In the genomic region with DNA sequence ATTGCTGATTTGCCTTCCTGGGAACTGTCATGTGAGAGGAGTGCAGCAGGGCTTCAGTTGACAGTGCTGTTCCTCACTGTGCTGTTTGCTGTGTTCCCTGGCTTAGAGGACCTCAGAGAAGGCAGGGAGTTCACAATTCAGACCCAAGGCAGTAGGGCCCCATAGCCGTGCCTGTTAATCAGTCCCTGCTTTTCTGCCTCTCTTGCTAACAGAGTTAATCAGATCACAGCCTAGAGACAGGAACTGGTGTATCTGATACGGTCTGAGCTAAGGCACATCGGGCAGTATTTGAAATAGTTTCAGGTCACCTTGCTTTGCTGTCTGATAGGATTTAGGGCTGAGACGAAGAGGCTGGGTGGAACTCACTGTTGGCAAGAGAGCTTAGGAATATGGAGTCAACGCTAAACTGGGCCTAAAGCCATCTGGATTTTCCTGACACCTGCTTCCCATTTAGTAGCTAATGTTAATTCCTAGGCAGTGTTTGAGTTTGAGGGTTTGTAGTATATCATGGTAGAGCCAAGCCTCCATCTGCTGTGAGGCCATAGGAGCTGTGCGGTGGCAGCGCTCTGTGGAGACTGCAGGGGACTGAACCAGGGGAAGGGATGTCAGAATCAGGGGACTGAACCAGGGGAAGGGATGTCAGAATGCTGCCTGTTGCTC, we compare ENCODE assay signal across 9 mouse cellular contexts. TPM values are rescaled to one million over a fixed set of nuclear protein-coding genes. Genes with fewer than 3 reads are reported as not detected.
DNase-seq lines count a peak whose midpoint lies in the region; ATAC-seq lines count a peak whose summit lies in the region.
"Had no signal": no experiment of that assay in that cellular context is flagged by ENCODE, and none has a peak within 500 bp of the region (broad histone marks: within the 10 kb centered on the region; RNA-seq: fewer than 3 reads in every experiment).

No protein-coding gene starts in this region.

- H3K4me1 ChIP-seq in kidney, embryonic 15.5 days: peaks cover 24% of the 10 kb centered on the region
- H3K4me1 ChIP-seq in hindbrain, embryonic 15.5 days (replicated peaks): peaks cover 27% of the 10 kb centered on the region
- peaks cover 18% of the 10 kb centered on the region for H3K4me1 ChIP-seq in midbrain, embryonic 15.5 days

- peak overlapping the region; percentile 18; the same call in 1 of the 2 replicates for H3K27ac ChIP-seq in kidney, embryonic 15.5 days
- peak overlapping the region; percentile 20; the same call in 1 of the 2 replicates for H3K27ac ChIP-seq in hindbrain, embryonic 15.5 days (replicated peaks)
- H3K27ac ChIP-seq in midbrain, embryonic 15.5 days: peak overlapping the region; percentile 43; the same call in 1 of the 2 replicates

- no peak overlapping the region for H3K4me3 ChIP-seq in kidney, embryonic 15.5 days (replicated peaks)
- H3K4me3 ChIP-seq in hindbrain, embryonic 15.5 days: no peak overlapping the region
- no peak overlapping the region for H3K4me3 ChIP-seq in midbrain, embryonic 15.5 days

- 54% methylated on average over 7 of the region's 7 CpGs for WGBS in kidney, embryonic 15.5 days
- whole genome bisulfite sequencing in hindbrain, embryonic 15.5 days: 59% methylated on average over 7 of the region's 7 CpGs
- WGBS in midbrain, embryonic 15.5 days: 56% methylated on average over 7 of the region's 7 CpGs

- H3K9ac ChIP-seq in kidney, embryonic 15.5 days: no peak overlapping the region
- no peak overlapping the region for H3K9ac ChIP-seq in hindbrain, embryonic 15.5 days
- H3K9ac ChIP-seq in midbrain, embryonic 15.5 days: no peak overlapping the region

- no peaks in the 10 kb centered on the region for H3K9me3 ChIP-seq in kidney, embryonic 15.5 days (replicated peaks)
- no peaks in the 10 kb centered on the region for H3K9me3 ChIP-seq in hindbrain, embryonic 15.5 days
- H3K9me3 ChIP-seq in midbrain, embryonic 15.5 days: no peaks in the 10 kb centered on the region

- no peak overlapping the region for H3K4me2 ChIP-seq in kidney, embryonic 15.5 days
- no peak overlapping the region for H3K4me2 ChIP-seq in hindbrain, embryonic 15.5 days
- no peak overlapping the region for H3K4me2 ChIP-seq in midbrain, embryonic 15.5 days

- no peaks in the 10 kb centered on the region for H3K27me3 ChIP-seq in kidney, embryonic 15.5 days
- no peaks in the 10 kb centered on the region for H3K27me3 ChIP-seq in hindbrain, embryonic 15.5 days
- H3K27me3 ChIP-seq in midbrain, embryonic 15.5 days (replicated peaks): no peaks in the 10 kb centered on the region

- DNase-seq in kidney, postnatal 14 days: no peak
- peak; percentile 79 for DNase-seq in cerebellum, adult 9-10 months
- no peak for DNase-seq in B cell, adult 2 months
- DNase-seq in kidney, postnatal 10 days: no peak
- DNase-seq: kidney, adult 18-20 months had no signal

- peaks cover 7% of the 10 kb centered on the region; the same call in 1 of the 2 replicates for H3K36me3 ChIP-seq in kidney, embryonic 15.5 days
- peaks cover 4% of the 10 kb centered on the region; the same call in 1 of the 2 replicates for H3K36me3 ChIP-seq in hindbrain, embryonic 15.5 days
- H3K36me3 ChIP-seq in midbrain, embryonic 15.5 days (replicated peaks): no peaks in the 10 kb centered on the region

- no peak for ATAC-seq in kidney, embryonic 15.5 days (replicated peaks; ENCODE audit: low FRiP score)
- ATAC-seq in hindbrain, embryonic 15.5 days (ENCODE audit: low FRiP score, low read depth): peak; percentile 35; the same call in 1 of the 2 replicates
- ATAC-seq in midbrain, embryonic 15.5 days (replicated peaks): no peak
- ATAC-seq in inflammation-experienced regulatory T-cells, adult 6 months: no peak

RNA-seq across cellular contexts. Expression of gene Gna13, which starts 14.0 kb away (rescaled TPM):
- 20.8 and 21.5 TPM in 2 replicates for polyA plus RNA-seq in kidney, embryonic 15.5 days (2015; fragmentation: Nextera tagmentation; extraction: Ambion mirVana)
- 19.4 and 19.9 TPM in 2 replicates for polyA plus RNA-seq in hindbrain, embryonic 15.5 days (2015; fragmentation: Nextera tagmentation; extraction: Ambion mirVana)
- polyA plus RNA-seq in midbrain, embryonic 15.5 days (2015; fragmentation: Nextera tagmentation; extraction: Ambion mirVana): 17.3 and 17.4 TPM in 2 replicates
- polyA plus RNA-seq in inflammation-experienced regulatory T-cells, adult 6 months (2017; shearing (Covaris generic)): 10 to 100 TPM; 57.3 to 78.9 (median 61.4) TPM

RNA-seq across cellular contexts. Expression of gene 9930022D16Rik, which starts 37.1 kb away (rescaled TPM):
- not detected in 2 replicates for polyA plus RNA-seq in kidney, embryonic 15.5 days (2015; fragmentation: Nextera tagmentation; extraction: Ambion mirVana)
- not detected in 2 replicates for polyA plus RNA-seq in hindbrain, embryonic 15.5 days (2015; fragmentation: Nextera tagmentation; extraction: Ambion mirVana)
- polyA plus RNA-seq in midbrain, embryonic 15.5 days (2015; fragmentation: Nextera tagmentation; extraction: Ambion mirVana): not detected in 2 replicates
- polyA plus RNA-seq in inflammation-experienced regulatory T-cells, adult 6 months (2017; shearing (Covaris generic)): under 1 TPM; 0.28 to 0.39 (median 0.36) TPM

RNA-seq across cellular contexts. Expression of gene Amz2, which starts 49.1 kb away (rescaled TPM):
- 37.1 and 44.6 TPM in 2 replicates for polyA plus RNA-seq in kidney, embryonic 15.5 days (2015; fragmentation: Nextera tagmentation; extraction: Ambion mirVana)
- polyA plus RNA-seq in hindbrain, embryonic 15.5 days (2015; fragmentation: Nextera tagmentation; extraction: Ambion mirVana): 52.8 and 54.2 TPM in 2 replicates
- 55.3 and 56.7 TPM in 2 replicates for polyA plus RNA-seq in midbrain, embryonic 15.5 days (2015; fragmentation: Nextera tagmentation; extraction: Ambion mirVana)
- 10 to 100 TPM; 44.8 to 49.1 (median 46.0) TPM for polyA plus RNA-seq in inflammation-experienced regulatory T-cells, adult 6 months (2017; shearing (Covaris generic))
